Mouse (Mus musculus) cortical plate, adult 2 months (tissue): ENCODE measurements around the gene H2-Oa.

Source experiments
- CTCF ChIP-seq: fragments of 200-500 bp; IDR thresholded peaks from 2 replicates; pipeline ENCODE4 v1.5.1; 2011; ENCODE audit warnings: mild to moderate bottlenecking, control low read depth, low read length; ENCODE audit not compliant: insufficient read depth; ENCODE audit errors: extremely low read depth
- POLR2A ChIP-seq: fragments of 200-500 bp; IDR thresholded peaks from 2 replicates; pipeline ENCODE4 v1.6.1; 2011; ENCODE audit warnings: mild to moderate bottlenecking, low read length, control low read depth; ENCODE audit not compliant: insufficient read depth; ENCODE audit errors: extremely low read depth

- TF ChIP-seq CTCF: no peak
- TF ChIP-seq POLR2A: no peak
Measured at GRCm38 (mm10) chr17:34114114-34114513, 22.0 kb downstream of the H2-Oa start.
